Comparison of ENCODE assay signal across 8 mouse cellular contexts in genomic region chr8:126566446-126567062, GRCm38 (mm10). TPM values are rescaled to one million over a fixed set of nuclear protein-coding genes. Genes with fewer than 3 reads are reported as not detected.
DNase-seq lines count a peak whose midpoint lies in the region; ATAC-seq lines count a peak whose summit lies in the region.

No protein-coding gene starts in this region.

- H3K36me3 ChIP-seq in heart, embryonic 14.5 days (ENCODE audit: control insufficient read depth, insufficient read depth, low read length) = no peaks in the 10 kb centered on the region
- H3K36me3 ChIP-seq in stomach, embryonic 16.5 days (ENCODE audit: control insufficient read depth, insufficient read depth, low read length) = no peaks in the 10 kb centered on the region

- peak overlapping the region; percentile 62 for H3K4me2 ChIP-seq in heart, embryonic 14.5 days (ENCODE audit: low read length)
- H3K4me2 ChIP-seq in stomach, embryonic 16.5 days (ENCODE audit: low read depth, low read length) = peak overlapping the region; percentile 34

- H3K4me3 ChIP-seq in heart, embryonic 14.5 days (ENCODE audit: control insufficient read depth in 1 of 2, insufficient read depth in 1 of 2, low read depth in 1 of 2, low read length in 2 of 2) = 0 out of 4 replicates have a peak overlapping the region, but pooled peaks of 1 of the 2 experiments have one; percentile 1
- H3K4me3 ChIP-seq in stomach, embryonic 16.5 days (replicated peaks; ENCODE audit: low read length) = no peak overlapping the region

- DNase-seq in right cerebral cortex, adult 2 months (ENCODE audit: low spot score in 2 of 2) = peak; percentile 57
- no peak for DNase-seq in right cerebral cortex, postnatal 14 days
- DNase-seq in fibroblast of lung, adult 2 months (ENCODE audit: low read depth) = peak; percentile 90
- peak; percentile 63 for DNase-seq in kidney, postnatal 10 days
- peak; percentile 80 for DNase-seq in lung, postnatal 36 days
- DNase-seq in thymus, postnatal 25 days = no peak

- H3K9me3 ChIP-seq in heart, embryonic 14.5 days (ENCODE audit: control insufficient read depth, low read length) = no peaks in the 10 kb centered on the region
- no peaks in the 10 kb centered on the region for H3K9me3 ChIP-seq in stomach, embryonic 16.5 days (replicated peaks; ENCODE audit: control insufficient read depth, low read length)

- H3K4me1 ChIP-seq in heart, embryonic 14.5 days (ENCODE audit: control insufficient read depth in 2 of 2, insufficient read depth in 2 of 2, low read length in 2 of 2) = peaks cover 37 to 46% of the 10 kb centered on the region in 2 experiments
- H3K4me1 ChIP-seq in stomach, embryonic 16.5 days (ENCODE audit: control insufficient read depth, insufficient read depth, low read length) = peaks cover 28% of the 10 kb centered on the region

- no peaks in the 10 kb centered on the region for H3K27me3 ChIP-seq in heart, embryonic 14.5 days (ENCODE audit: control insufficient read depth, insufficient read depth, low read length)
- no peaks in the 10 kb centered on the region for H3K27me3 ChIP-seq in stomach, embryonic 16.5 days (ENCODE audit: control insufficient read depth, insufficient read depth, low read length)

- WGBS in heart, embryonic 14.5 days = 4% methylated on average over 14 of the region's 14 CpGs
- 10% methylated on average over 14 of the region's 14 CpGs for WGBS in stomach, embryonic 16.5 days

- H3K9ac ChIP-seq in heart, embryonic 14.5 days (ENCODE audit: low read length) = peak overlapping the region; percentile 73
- peak overlapping the region; percentile 47 for H3K9ac ChIP-seq in stomach, embryonic 16.5 days (ENCODE audit: low read length)

- ATAC-seq in heart, embryonic 14.5 days (ENCODE audit: insufficient number of reproducible peaks, insufficient read depth, low FRiP score, low read depth) = peak; percentile 61
- ATAC-seq in stomach, embryonic 16.5 days (ENCODE audit: insufficient read depth, low FRiP score) = peak; percentile 84

- peak overlapping the region; percentile 99 for H3K27ac ChIP-seq in heart, embryonic 14.5 days (replicated peaks in 1 of 2; ENCODE audit: control insufficient read depth in 1 of 2, insufficient read depth in 1 of 2, low read depth in 2 of 2, low read length in 2 of 2)
- peak overlapping the region; percentile 89 for H3K27ac ChIP-seq in stomach, embryonic 16.5 days (ENCODE audit: low read length)

RNA-seq across cellular contexts. Expression of gene Irf2bp2, which starts 27.2 kb away (rescaled TPM):
- 8.1 and 9.1 TPM in 2 replicates for polyA plus RNA-seq in heart, embryonic 14.5 days (2014; fragmentation: Nextera tagmentation; extraction: Ambion mirVana)
- 9.9 and 10.8 TPM in 2 replicates for polyA plus RNA-seq in stomach, embryonic 16.5 days (2015; fragmentation: Nextera tagmentation; extraction: Ambion mirVana)

Comparison
In these comparisons a context has a peak if more than half of its experiments do, and no peak if none do; other contexts are left out.
1. DNase-seq: peak in right cerebral cortex, adult 2 months (2 of 2), fibroblast of lung, adult 2 months (single experiment), kidney, postnatal 10 days (single experiment) and lung, postnatal 36 days (single experiment); none in right cerebral cortex, postnatal 14 days (single experiment) and thymus, postnatal 25 days (single experiment).